ENCODE assay signal across 1 mouse cellular context in genomic region chr2:69837244-69837967, GRCm38 (mm10).
A peak's percentile ranks its signal among the peaks of the same experiment; 100 is the strongest.
TF ChIP-seq lines count a peak whose summit lies in the region.

No protein-coding gene starts in this region.

TF ChIP-seq in MEL, 35 proteins besides CTCF, POLR2A, EP300 and RAD21:
- TF ChIP-seq ZKSCAN1 (IDR thresholded peaks at IDR 0.05; ENCODE audit: low read depth, low read length) (no peak), ZNF384 (IDR thresholded peaks at IDR 0.05; ENCODE audit: low read depth, low read length) (peak; percentile 85)
